ENCODE assay signal across 20 mouse cellular contexts in the genomic region with DNA sequence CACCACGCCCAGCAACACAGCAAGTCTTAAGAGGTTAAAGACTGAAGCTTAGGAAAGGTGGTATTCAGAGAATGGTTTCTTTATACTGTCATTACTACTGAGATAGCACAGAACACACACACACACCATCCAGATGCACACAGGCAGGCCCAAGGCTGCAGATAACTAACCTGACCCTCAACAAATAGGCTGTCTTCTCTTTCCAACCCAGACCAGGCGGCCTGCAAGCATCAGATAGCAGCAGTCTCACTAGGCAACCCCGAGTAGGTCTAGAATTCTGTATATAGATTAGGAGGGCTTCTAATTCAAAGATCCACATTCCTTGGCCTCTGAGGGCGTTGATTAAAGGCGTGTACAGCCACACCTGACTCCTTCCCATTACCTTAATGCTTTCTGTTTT. TPM values are rescaled to one million over a fixed set of nuclear protein-coding genes. Genes with fewer than 3 reads are reported as not detected.
DNase-seq lines count a peak whose midpoint lies in the region; ATAC-seq and TF ChIP-seq lines count a peak whose summit lies in the region.
"Had no signal": no experiment of that assay in that cellular context is flagged by ENCODE, and none has a peak within 500 bp of the region (broad histone marks: within the 10 kb centered on the region; RNA-seq: fewer than 3 reads in every experiment).

No protein-coding gene starts in this region.

- H3K27me3 ChIP-seq in MEL (ENCODE audit: control insufficient read depth in 1 of 2, insufficient read depth in 2 of 2, low read length in 2 of 2): no peaks in the 10 kb centered on the region
- no peaks in the 10 kb centered on the region for H3K27me3 ChIP-seq in liver, embryonic 11.5 days (replicated peaks; ENCODE audit: control insufficient read depth, insufficient read depth, low read length)
- no peaks in the 10 kb centered on the region for H3K27me3 ChIP-seq in thymus, adult 2 months (ENCODE audit: control insufficient read depth, insufficient read depth, low read length)
- H3K27me3 ChIP-seq: Patski had no signal

- peak; percentile 85 for DNase-seq in MEL (ENCODE audit: low read depth, low spot score)
- DNase-seq in c-Kit-negative CD71-positive TER-119-positive erythroid progenitor cells, embryonic 14.5 days (ENCODE audit: low read depth, low spot score): peak; percentile 38
- no peak for DNase-seq in liver, embryonic 11.5 days (ENCODE audit: low spot score)
- no peak for DNase-seq in thymus, adult 2 months
- DNase-seq in layer of hippocampus, postnatal 14 days (ENCODE audit: low spot score in 2 of 2): no peak
- no peak for DNase-seq in left cerebral cortex, postnatal 25 days (ENCODE audit: low spot score in 2 of 2)
- DNase-seq: adrenal gland, postnatal 14 days; B cell, adult 2 months; cerebellum, adult 9-11 months; heart, postnatal 10 days; kidney, adult 2 months; kidney, postnatal 10 days; lung, adult 18-20 months; lung, postnatal 14 days; retina, postnatal 1 day had no signal

- peaks cover 5 to 15% of the 10 kb centered on the region in 2 experiments; a peak in 2 of 4 replicates for H3K4me1 ChIP-seq in MEL (ENCODE audit: control insufficient read depth in 1 of 2, insufficient read depth in 2 of 2, low read length in 2 of 2)
- H3K4me1 ChIP-seq in liver, embryonic 11.5 days (replicated peaks; ENCODE audit: control insufficient read depth, insufficient read depth, low read length): peaks cover 26% of the 10 kb centered on the region
- H3K4me1 ChIP-seq in thymus, adult 2 months (replicated peaks; ENCODE audit: control insufficient read depth, insufficient read depth, low read length): 0 out of 2 replicates have a peak, but pooled peaks cover 2% of the 10 kb centered on the region
- H3K4me1 ChIP-seq: limb, embryonic 10.5 days had no signal

- no peak for TF ChIP-seq RAD21 in MEL (IDR thresholded peaks at IDR 0.05; ENCODE audit: low read depth, low read length)

- no peak for TF ChIP-seq CTCF in MEL (IDR thresholded peaks at IDR 0.05 in 2 of 3, conservative IDR thresholded peaks at IDR 0.05 in 1 of 3; ENCODE audit: control insufficient read depth in 1 of 3, insufficient read depth in 1 of 3, low read depth in 2 of 3, low read length in 3 of 3, poor library complexity in 1 of 3, severe bottlenecking in 1 of 3)
- TF ChIP-seq CTCF in thymus, adult 2 months (IDR thresholded peaks at IDR 0.05; ENCODE audit: borderline replicate concordance, control insufficient read depth, extremely low read depth, insufficient read depth, low read length, poor library complexity): no peak

- H3K79me2 ChIP-seq in MEL (ENCODE audit: control insufficient read depth, insufficient read depth, low read length, poor library complexity): no peaks in the 10 kb centered on the region

- peak overlapping the region; percentile 36; the same call in 1 of the 2 replicates for H3K4me2 ChIP-seq in liver, embryonic 11.5 days
- H3K4me2 ChIP-seq: heart, embryonic 11.5 days had no signal

- H3K36me3 ChIP-seq in MEL (ENCODE audit: control insufficient read depth in 1 of 2, insufficient read depth in 2 of 2, low read length in 2 of 2): peaks cover 0 to 16% of the 10 kb centered on the region in 2 experiments; a peak in 2 of 4 replicates
- no peaks in the 10 kb centered on the region for H3K36me3 ChIP-seq in liver, embryonic 11.5 days (ENCODE audit: control insufficient read depth, insufficient read depth, low read length)
- H3K36me3 ChIP-seq in thymus, adult 2 months (ENCODE audit: control insufficient read depth, insufficient read depth, low read length): no peaks in the 10 kb centered on the region

- intact Hi-C loops in left cerebral cortex, postnatal 25 days (cut with DNase I): loop anchor here (5.0 kb wide), 1 partner anchor 380 kb away; no protein-coding TSS in a partner anchor

- ATAC-seq in liver, embryonic 11.5 days (replicated peaks; ENCODE audit: low FRiP score): peak; percentile 96
- peak; percentile 33; the same call in 1 of the 2 replicates for ATAC-seq in megakaryocyte, adult 5-6 weeks (ENCODE audit: poor library complexity, severe bottlenecking)
- ATAC-seq in cerebellum, adult (ENCODE audit: insufficient number of reproducible peaks, low FRiP score, low TSS enrichment): no peak

- no peak for TF ChIP-seq POLR2A in MEL (IDR thresholded peaks at IDR 0.05; ENCODE audit: control insufficient read depth in 1 of 2, insufficient read depth in 1 of 2, low read depth in 1 of 2, low read length in 2 of 2, poor library complexity in 1 of 2)
- no peak for TF ChIP-seq POLR2A in thymus, adult 2 months (IDR thresholded peaks at IDR 0.05; ENCODE audit: control insufficient read depth, extremely low read depth, insufficient read depth, low read length, poor library complexity)

- H3K27ac ChIP-seq in MEL (ENCODE audit: control insufficient read depth, low read depth, low read length): peak overlapping the region; percentile 39; the same call in 1 of the 2 replicates
- peak overlapping the region; percentile 72 for H3K27ac ChIP-seq in liver, embryonic 11.5 days (ENCODE audit: low read depth, low read length)
- H3K27ac ChIP-seq in thymus, adult 2 months (ENCODE audit: control insufficient read depth, insufficient read depth, low read length): no peak overlapping the region
- H3K27ac ChIP-seq: limb, embryonic 10.5 days had no signal

- TF ChIP-seq EP300 in MEL (IDR thresholded peaks at IDR 0.05; ENCODE audit: low read depth in 1 of 2, low read length in 2 of 2): peak; percentile 68 to 69

- no peak overlapping the region for H3K9ac ChIP-seq in MEL (ENCODE audit: control insufficient read depth, low read depth, low read length, poor library complexity, severe bottlenecking)
- H3K9ac ChIP-seq in liver, embryonic 11.5 days (ENCODE audit: low read depth, low read length): no peak overlapping the region

- WGBS in liver, embryonic 11.5 days: 39% methylated on average over 5 of the region's 5 CpGs
- 96% methylated on average over 5 of the region's 5 CpGs for WGBS in thymus, adult 2 months

- no peak overlapping the region for H3K4me3 ChIP-seq in MEL (ENCODE audit: control insufficient read depth in 1 of 2, insufficient read depth in 1 of 2, low read depth in 2 of 2, low read length in 2 of 2)
- no peak overlapping the region for H3K4me3 ChIP-seq in liver, embryonic 11.5 days (ENCODE audit: low read depth, low read length)
- H3K4me3 ChIP-seq in thymus, adult 2 months (ENCODE audit: control insufficient read depth, insufficient read depth, low read length): no peak overlapping the region
- H3K4me3 ChIP-seq: limb, embryonic 10.5 days had no signal

- H3K9me3 ChIP-seq in MEL (replicated peaks; ENCODE audit: insufficient read depth, low read length): no peaks in the 10 kb centered on the region
- no peaks in the 10 kb centered on the region for H3K9me3 ChIP-seq in liver, embryonic 11.5 days (ENCODE audit: control insufficient read depth, low read length)
- H3K9me3 ChIP-seq: limb, embryonic 10.5 days had no signal

TF ChIP-seq in MEL, 35 proteins besides CTCF, POLR2A, EP300 and RAD21:
- TF ChIP-seq GATA1 (IDR thresholded peaks at IDR 0.05; ENCODE audit: low read depth, low read length) (peak; percentile 76), NRF1 (IDR thresholded peaks at IDR 0.05; ENCODE audit: insufficient read depth, low read depth, low read length, poor library complexity, severe bottlenecking) (no peak), MAZ (IDR thresholded peaks at IDR 0.05; ENCODE audit: low read depth, low read length) (0 out of 2 replicates have a peak, but pooled peaks have one; percentile 17), TAL1 (IDR thresholded peaks at IDR 0.05; ENCODE audit: low read length) (peak; percentile 89), HCFC1 (IDR thresholded peaks at IDR 0.05; ENCODE audit: low read depth, low read length) (no peak), RCOR1 (IDR thresholded peaks at IDR 0.05; ENCODE audit: low read depth, low read length) (0 out of 2 replicates have a peak, but pooled peaks have one; percentile 32), SIN3A (IDR thresholded peaks at IDR 0.05; ENCODE audit: low read length) (peak; percentile 64), MYC (IDR thresholded peaks at IDR 0.05; ENCODE audit: low read depth, low read length) (0 out of 2 replicates have a peak, but pooled peaks have one; percentile 26), MXI1 (IDR thresholded peaks at IDR 0.05; ENCODE audit: low read depth, low read length) (peak; percentile 55), ZKSCAN1 (IDR thresholded peaks at IDR 0.05; ENCODE audit: low read depth, low read length) (peak; percentile 88), ETS1 (IDR thresholded peaks at IDR 0.05; ENCODE audit: low read depth, low read length) (peak; percentile 60), TCF12 (IDR thresholded peaks at IDR 0.05; ENCODE audit: low read depth, low read length) (peak; percentile 81), GABPA (IDR thresholded peaks at IDR 0.05; ENCODE audit: low read depth, low read length) (no peak)
TF ChIP-seq in MEL: peak in this region for 10.

RNA-seq across cellular contexts. Expression of a gene that starts 14.0 kb away (rescaled TPM):
- 3.0 and 3.7 TPM in 2 replicates for total RNA-seq in MEL (2012; rRNA removed)
- polyA plus RNA-seq in MEL (2012; ENCODE audit: insufficient read depth in 1 of 2, insufficient read length in 2 of 2, low read depth in 1 of 2, low replicate concordance in 2 of 2, missing spikeins in 1 of 2): 1 to 10 TPM in 1 of 2 experiments, not detected in 1; 7.4 TPM
- polyA plus RNA-seq in liver, embryonic 11.5 days (2014; fragmentation: Nextera tagmentation; extraction: Ambion mirVana): 7.1 and 7.2 TPM in 2 replicates
- total RNA-seq in megakaryocyte, adult 5-6 weeks (2015): 4.2 and 5.3 TPM in 2 replicates
- total RNA-seq in megakaryocyte, adult 5-6 weeks (2017): 5.3 and 7.8 TPM in 2 replicates
- 13.8 and 19.1 TPM in 2 replicates for polyA plus RNA-seq in thymus, adult 2 months (2012; rRNA removed)
- total RNA-seq in layer of hippocampus, postnatal 14 days (2021): 10 to 100 TPM; 31.9 to 35.0 TPM
- 10 to 100 TPM; 31.0 to 31.3 TPM for total RNA-seq in left cerebral cortex, postnatal 25 days (2021)

RNA-seq across cellular contexts. Expression of a gene that starts 21.6 kb away (rescaled TPM):
- total RNA-seq in MEL (2012; rRNA removed): 35.2 and 35.3 TPM in 2 replicates
- 100 to 1,000 TPM in 1 of 2 experiments, 10 to 100 TPM in 1; 42.2 to 601 TPM for polyA plus RNA-seq in MEL (2012; ENCODE audit: insufficient read depth in 1 of 2, insufficient read length in 2 of 2, low read depth in 1 of 2, low replicate concordance in 2 of 2, missing spikeins in 1 of 2)
- polyA plus RNA-seq in liver, embryonic 11.5 days (2014; fragmentation: Nextera tagmentation; extraction: Ambion mirVana): 56.0 and 56.7 TPM in 2 replicates
- 86.3 and 89.1 TPM in 2 replicates for total RNA-seq in megakaryocyte, adult 5-6 weeks (2015)
- 80.3 and 117 TPM in 2 replicates for total RNA-seq in megakaryocyte, adult 5-6 weeks (2017)
- 83.0 and 116 TPM in 2 replicates for polyA plus RNA-seq in thymus, adult 2 months (2012; rRNA removed)
- total RNA-seq in layer of hippocampus, postnatal 14 days (2021): 10 to 100 TPM; 59.1 to 62.8 TPM
- 10 to 100 TPM; 53.4 to 57.5 TPM for total RNA-seq in left cerebral cortex, postnatal 25 days (2021)

Comparison
In these comparisons a context has a peak if more than half of its experiments do, and no peak if none do; other contexts are left out.
1. DNase-seq: peak in MEL (single experiment) and c-Kit-negative CD71-positive TER-119-positive erythroid progenitor cells, embryonic 14.5 days (single experiment); none in liver, embryonic 11.5 days (single experiment), thymus, adult 2 months (single experiment), layer of hippocampus, postnatal 14 days (0 of 2) and left cerebral cortex, postnatal 25 days (0 of 2).